7 mouse cellular contexts compared by ENCODE assay signal in the genomic region with DNA sequence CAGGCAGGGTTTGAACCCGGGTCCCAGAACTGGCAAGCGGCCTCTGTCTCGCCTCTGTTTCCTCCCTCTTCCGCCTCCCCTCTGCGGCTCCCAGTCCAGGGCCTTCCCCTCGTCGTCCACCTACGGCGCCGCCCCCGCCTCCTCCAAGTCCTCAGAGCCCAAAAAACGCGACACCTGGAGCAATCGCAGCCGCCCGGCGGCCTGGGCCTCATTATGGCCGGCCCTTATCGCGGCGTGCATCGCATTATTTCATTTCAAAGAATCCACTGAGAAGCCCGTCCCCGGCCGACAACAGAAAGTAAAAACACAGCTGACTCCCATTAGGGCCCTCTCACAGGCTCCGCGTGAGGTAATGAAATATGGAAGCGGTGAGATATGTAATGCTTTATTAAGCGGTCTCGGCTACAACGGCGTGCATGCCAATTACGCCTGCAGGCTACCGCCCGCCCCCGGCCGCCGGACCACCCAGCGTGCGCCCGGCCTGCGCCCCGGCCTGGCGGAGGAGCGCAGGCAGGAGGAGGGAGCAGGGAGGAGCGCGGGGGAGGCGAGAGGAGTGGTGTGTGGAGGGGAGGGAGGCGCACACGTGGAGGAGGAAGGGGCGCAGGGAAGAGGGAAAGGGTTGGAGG. TPM values are rescaled to one million over a fixed set of nuclear protein-coding genes. Genes with fewer than 3 reads are reported as not detected.
DNase-seq lines count a peak whose midpoint lies in the region; ATAC-seq and TF ChIP-seq lines count a peak whose summit lies in the region.

A gene (plus strand): TSS at position 156 of the 626 bp plus-strand sequence.

- peak within 1 kb of the TSS; percentile 10 for H3K4me2 ChIP-seq in embryonic facial prominence, embryonic 11.5 days (ENCODE audit: low read depth, low read length)
- peak within 1 kb of the TSS; percentile 52 for H3K4me2 ChIP-seq in limb, embryonic 12.5 days
- H3K4me2 ChIP-seq in midbrain, embryonic 14.5 days (ENCODE audit: low read length): peak within 1 kb of the TSS; percentile 56

- H3K27ac ChIP-seq in embryonic facial prominence, embryonic 11.5 days (replicated peaks; ENCODE audit: low read depth, low read length): no peak within 1 kb of the TSS
- H3K27ac ChIP-seq in heart, adult 2 months: no peak within 1 kb of the TSS
- peak within 1 kb of the TSS; percentile 80 for H3K27ac ChIP-seq in limb, embryonic 12.5 days
- H3K27ac ChIP-seq in midbrain, embryonic 14.5 days (replicated peaks; ENCODE audit: low read depth, low read length): no peak within 1 kb of the TSS
- H3K27ac ChIP-seq in testis, adult 2 months (ENCODE audit: control insufficient read depth, insufficient read depth, low read depth, low read length): no peak within 1 kb of the TSS

- H3K9ac ChIP-seq in embryonic facial prominence, embryonic 11.5 days (replicated peaks; ENCODE audit: low read length): no peak within 1 kb of the TSS
- H3K9ac ChIP-seq in heart, adult 2 months (ENCODE audit: low read depth, low read length): peak within 1 kb of the TSS; percentile 47; the same call in 1 of the 2 replicates
- H3K9ac ChIP-seq in limb, embryonic 12.5 days (replicated peaks): no peak within 1 kb of the TSS; the same call in 1 of the 2 replicates
- H3K9ac ChIP-seq in midbrain, embryonic 14.5 days (replicated peaks; ENCODE audit: low read length): peak within 1 kb of the TSS; percentile 59

- peak; percentile 42 for DNase-seq in brain, adult 2 months (ENCODE audit: low read depth, low spot score)
- peak; percentile 97 for DNase-seq in embryonic facial prominence, embryonic 11.5 days (ENCODE audit: low spot score)
- DNase-seq in heart, adult 2 months: peak; percentile 41 to 47
- peak; percentile 21 for DNase-seq in kidney, adult 11 months
- DNase-seq in midbrain, embryonic 14.5 days: peak; percentile 79

- intact Hi-C loops in heart, adult 2 months (cut with DNase I): no loop called here

- TF ChIP-seq POLR2A in heart, adult 2 months (IDR thresholded peaks at IDR 0.05; ENCODE audit: insufficient read depth, low read depth, low read length): no peak
- TF ChIP-seq POLR2A in testis, adult 2 months (IDR thresholded peaks at IDR 0.05; ENCODE audit: control insufficient read depth, low read depth, low read length): no peak

- TF ChIP-seq EP300 in heart, adult 2 months (IDR thresholded peaks at IDR 0.05; ENCODE audit: insufficient read depth, low read depth, low read length): no peak

- H3K9me3 ChIP-seq in embryonic facial prominence, embryonic 11.5 days (replicated peaks; ENCODE audit: control insufficient read depth, low read length): no peaks in the 10 kb centered on the region
- no peaks in the 10 kb centered on the region for H3K9me3 ChIP-seq in limb, embryonic 12.5 days
- H3K9me3 ChIP-seq in midbrain, embryonic 14.5 days (ENCODE audit: control insufficient read depth, low read length): no peaks in the 10 kb centered on the region

- peaks cover 8% of the 10 kb centered on the region for H3K4me1 ChIP-seq in embryonic facial prominence, embryonic 11.5 days (ENCODE audit: control insufficient read depth, insufficient read depth, low read length)
- H3K4me1 ChIP-seq in heart, adult 2 months (ENCODE audit: control insufficient read depth, insufficient read depth, low read length): no peaks in the 10 kb centered on the region
- H3K4me1 ChIP-seq in limb, embryonic 12.5 days (replicated peaks): peaks cover 35% of the 10 kb centered on the region
- no peaks in the 10 kb centered on the region; the same call in 1 of the 2 replicates for H3K4me1 ChIP-seq in midbrain, embryonic 14.5 days (ENCODE audit: control insufficient read depth, insufficient read depth, low read length)
- H3K4me1 ChIP-seq in testis, adult 2 months (ENCODE audit: control insufficient read depth, insufficient read depth, low read length): peaks cover 7% of the 10 kb centered on the region

- peaks cover 7% of the 10 kb centered on the region for H3K27me3 ChIP-seq in embryonic facial prominence, embryonic 11.5 days (ENCODE audit: control insufficient read depth, insufficient read depth, low read length)
- no peaks in the 10 kb centered on the region for H3K27me3 ChIP-seq in heart, adult 2 months (ENCODE audit: control insufficient read depth, insufficient read depth, low read length)
- peaks cover 55% of the 10 kb centered on the region for H3K27me3 ChIP-seq in limb, embryonic 12.5 days
- peaks cover 27% of the 10 kb centered on the region for H3K27me3 ChIP-seq in midbrain, embryonic 14.5 days (ENCODE audit: control insufficient read depth, insufficient read depth, low read length)
- H3K27me3 ChIP-seq in testis, adult 2 months (ENCODE audit: control insufficient read depth, insufficient read depth, low read length): no peaks in the 10 kb centered on the region; the same call in 1 of the 2 replicates

- TF ChIP-seq CTCF in heart, adult 2 months (IDR thresholded peaks at IDR 0.05): no peak
- TF ChIP-seq CTCF in testis, adult 2 months (IDR thresholded peaks at IDR 0.05; ENCODE audit: control insufficient read depth, insufficient read depth, insufficient replicate concordance, low read depth, low read length): no peak

- WGBS in embryonic facial prominence, embryonic 11.5 days: under 1% methylated on average over 50 of the region's 51 CpGs
- 2% methylated on average over 51 of the region's 51 CpGs for WGBS in heart, adult 2 months
- 1% methylated on average over 51 of the region's 51 CpGs for WGBS in limb, embryonic 12.5 days
- WGBS in midbrain, embryonic 14.5 days: 1% methylated on average over 51 of the region's 51 CpGs

- no peaks in the 10 kb centered on the region for H3K36me3 ChIP-seq in embryonic facial prominence, embryonic 11.5 days (replicated peaks; ENCODE audit: control insufficient read depth, insufficient read depth, low read depth, low read length)
- no peaks in the 10 kb centered on the region for H3K36me3 ChIP-seq in heart, adult 2 months (ENCODE audit: control insufficient read depth, insufficient read depth, low read length)
- no peaks in the 10 kb centered on the region for H3K36me3 ChIP-seq in limb, embryonic 12.5 days
- H3K36me3 ChIP-seq in midbrain, embryonic 14.5 days (ENCODE audit: control insufficient read depth, insufficient read depth, low read length): no peaks in the 10 kb centered on the region
- no peaks in the 10 kb centered on the region for H3K36me3 ChIP-seq in testis, adult 2 months (ENCODE audit: control insufficient read depth, insufficient read depth, low read length)

- peak; percentile 88 for ATAC-seq in embryonic facial prominence, embryonic 11.5 days (replicated peaks; ENCODE audit: insufficient number of reproducible peaks, low FRiP score, low TSS enrichment, low read depth)
- peak; percentile 89 for ATAC-seq in limb, embryonic 12.5 days (ENCODE audit: insufficient number of reproducible peaks, insufficient read depth, low FRiP score, low TSS enrichment, low read depth)
- ATAC-seq in midbrain, embryonic 14.5 days (ENCODE audit: low FRiP score, low TSS enrichment): peak; percentile 79

- 0 out of 2 replicates have a peak within 1 kb of the TSS, but pooled peaks have one; percentile 12 for H3K4me3 ChIP-seq in embryonic facial prominence, embryonic 11.5 days (ENCODE audit: low read depth, low read length)
- peak within 1 kb of the TSS; percentile 59 for H3K4me3 ChIP-seq in heart, adult 2 months
- peak within 1 kb of the TSS; percentile 30 for H3K4me3 ChIP-seq in limb, embryonic 12.5 days (replicated peaks)
- peak within 1 kb of the TSS; percentile 33 for H3K4me3 ChIP-seq in midbrain, embryonic 14.5 days (replicated peaks; ENCODE audit: low read depth, low read length)
- H3K4me3 ChIP-seq in testis, adult 2 months (ENCODE audit: control insufficient read depth, low read depth, low read length): peak within 1 kb of the TSS; percentile 56

- no peaks in the 10 kb centered on the region for H3K79me2 ChIP-seq in heart, adult 2 months (replicated peaks; ENCODE audit: control insufficient read depth, insufficient read depth, low read length)

RNA-seq across cellular contexts. Expression of the gene that starts here (rescaled TPM):
- not detected in 2 replicates for polyA plus RNA-seq in embryonic facial prominence, embryonic 11.5 days (2014; fragmentation: Nextera tagmentation; extraction: Ambion mirVana)
- not detected for total RNA-seq in heart, adult 2 months (2021)
- not detected in 2 replicates for polyA plus RNA-seq in heart, adult 2 months (2012; rRNA removed)
- not detected in 2 replicates for polyA plus RNA-seq in limb, embryonic 12.5 days (2016; fragmentation: Nextera tagmentation; extraction: Ambion mirVana)
- not detected in 2 replicates for polyA plus RNA-seq in midbrain, embryonic 14.5 days (2014; fragmentation: Nextera tagmentation; extraction: Ambion mirVana)
- not detected in 2 replicates for polyA plus RNA-seq in testis, adult 2 months (2012; rRNA removed)

Comparison
In these comparisons a context has a peak if more than half of its experiments do, and no peak if none do; other contexts are left out.
1. Peak in DNase-seq, ATAC-seq, H3K4me3 ChIP-seq and H3K4me2 ChIP-seq in embryonic facial prominence, embryonic 11.5 days; RNA of the gene not detected or under 1 TPM.
2. Peak in DNase-seq, H3K4me3 ChIP-seq and H3K9ac ChIP-seq in heart, adult 2 months; RNA of the gene not detected or under 1 TPM.
3. Peak in ATAC-seq, H3K4me3 ChIP-seq, H3K27ac ChIP-seq and H3K4me2 ChIP-seq in limb, embryonic 12.5 days; RNA of the gene not detected or under 1 TPM.
4. Peak in DNase-seq, ATAC-seq, H3K4me3 ChIP-seq, H3K9ac ChIP-seq and H3K4me2 ChIP-seq in midbrain, embryonic 14.5 days; RNA of the gene not detected or under 1 TPM.
5. DNase-seq: peak in every context shown above with its lines; median percentile 97 in embryonic facial prominence, embryonic 11.5 days; 79 in midbrain, embryonic 14.5 days; 44 in heart, adult 2 months; 42 in brain, adult 2 months; 21 in kidney, adult 11 months.